In the genomic region with DNA sequence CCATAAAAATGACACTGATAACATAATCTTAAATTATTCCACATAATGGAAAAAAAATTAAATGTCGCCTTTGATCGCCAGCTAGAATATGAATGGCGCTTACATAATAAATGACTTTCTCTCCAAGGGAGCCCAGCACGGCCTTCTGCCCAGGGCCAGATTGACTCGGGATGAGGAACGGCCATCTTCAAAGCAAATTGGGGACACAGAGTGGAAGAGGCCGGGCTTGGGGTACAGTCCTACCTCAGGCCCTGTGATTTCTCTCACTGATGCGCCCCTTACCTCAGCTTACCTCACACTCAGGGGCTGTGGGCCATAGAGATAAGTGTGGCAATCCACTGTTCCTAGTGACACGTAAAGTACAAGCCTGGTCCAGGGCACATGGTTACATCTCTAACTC, we compare ENCODE assay signal across 21 mouse cellular contexts.
"Had no signal": no experiment of that assay in that cellular context is flagged by ENCODE, and none has a peak within 500 bp of the region (broad histone marks: within the 10 kb centered on the region; RNA-seq: fewer than 3 reads in every experiment).

No protein-coding gene starts in this region.

- H3K27ac ChIP-seq: midbrain, embryonic 10.5 days; midbrain, embryonic 12.5 days; neural tube, embryonic 13.5 days; neural tube, embryonic 15.5 days; stomach, embryonic 15.5 days; stomach, postnatal 0 days had no signal

- H3K36me3 ChIP-seq: midbrain, embryonic 10.5 days; midbrain, embryonic 12.5 days; neural tube, embryonic 13.5 days; neural tube, embryonic 15.5 days; stomach, embryonic 15.5 days had no signal

- H3K9ac ChIP-seq: lung, embryonic 14.5 days; midbrain, embryonic 12.5 days; neural tube, embryonic 13.5 days; neural tube, embryonic 15.5 days; stomach, embryonic 15.5 days had no signal

- ATAC-seq: midbrain, embryonic 16.5 days had no signal

- H3K9me3 ChIP-seq: midbrain, embryonic 10.5 days; midbrain, embryonic 12.5 days; neural tube, embryonic 13.5 days; neural tube, embryonic 15.5 days; stomach, embryonic 15.5 days had no signal

- H3K4me1 ChIP-seq: stomach, embryonic 15.5 days had no signal

- H3K4me3 ChIP-seq: midbrain, embryonic 10.5 days; midbrain, embryonic 12.5 days; myocyte; neural tube, embryonic 13.5 days; neural tube, embryonic 15.5 days; stomach, embryonic 15.5 days had no signal

- H3K27me3 ChIP-seq: midbrain, embryonic 12.5 days; neural tube, embryonic 13.5 days; neural tube, embryonic 15.5 days; stomach, embryonic 15.5 days had no signal

- H3K4me2 ChIP-seq: lung, embryonic 14.5 days; midbrain, embryonic 12.5 days; neural tube, embryonic 13.5 days; neural tube, embryonic 15.5 days; stomach, embryonic 15.5 days had no signal

- DNase-seq: lung, adult 18-20 months; lung, embryonic 14.5 days; lung, postnatal 10 days; lung, postnatal 4 days; midbrain, embryonic 14.5 days; retina, postnatal 1 day; right cerebral cortex, adult 18-20 months; right cerebral cortex, postnatal 25 days; right cerebral cortex, postnatal 4 days; spleen, adult 18-20 months; thymus, adult 2 months; thymus, postnatal 25 days; thymus, postnatal 4 days had no signal
